Mouse (Mus musculus) bone marrow macrophage, adult 2 months (primary cell): ENCODE measurements around the gene 4933407L21Rik. TPM values are rescaled to one million over a fixed set of nuclear protein-coding genes. Genes with fewer than 3 reads are reported as not detected.

ENCODE experiments used
- H3K27ac ChIP-seq: 2 replicates; pipeline ENCODE4 v1.5.1; 2012; ENCODE audit warnings: low read depth, low read length; ENCODE audit not compliant: insufficient read depth
- H3K4me1 ChIP-seq: 2 replicates; pipeline ENCODE4 v1.6.1; 2012; ENCODE audit warnings: low read length; ENCODE audit not compliant: control insufficient read depth, insufficient read depth
- H3K4me3 ChIP-seq: 2 replicates; pipeline ENCODE4 v1.5.1; 2012; ENCODE audit warnings: mild to moderate bottlenecking, low read length, moderate library complexity; ENCODE audit not compliant: insufficient read depth
- CTCF ChIP-seq: IDR thresholded peaks from 2 replicates; pipeline ENCODE4 v1.5.1; 2012; ENCODE audit warnings: low read depth, mild to moderate bottlenecking, low read length, moderate library complexity
- POLR2A ChIP-seq: IDR thresholded peaks from 2 replicates; pipeline ENCODE4 v1.6.1; 2012; ENCODE audit warnings: mild to moderate bottlenecking, low read depth, low read length, borderline replicate concordance
- polyA plus RNA-seq: library from polyadenylated mRNA; stranded (reverse); fragments of >200 nt; gene quantifications from 2 replicates; pipeline ENCODE4 v1.2.4, GENCODE M21; 2012; ENCODE audit not compliant: missing spikeins, insufficient read depth, insufficient read length

Gene 4933407L21Rik
- polyA plus RNA-seq, 1 experiment, result not detected

- Histone ChIP-seq H3K4me1 (no peaks in the 10 kb centered on the region), H3K4me3 (no peak overlapping the region), H3K27ac (no peak overlapping the region)
- TF ChIP-seq POLR2A (no peak), CTCF (no peak)
Measured at GRCm38 (mm10) chr1:85933226-85933625, 4.9 kb downstream of the 4933407L21Rik start.

- TF ChIP-seq CTCF, result no peak
- TF ChIP-seq POLR2A, result no peak
- H3K4me1 ChIP-seq, result no peaks in the 10 kb centered on the region
- H3K27ac ChIP-seq, result no peak overlapping the region
- no peak overlapping the region for H3K4me3 ChIP-seq
Measured at GRCm38 (mm10) chr1:85933631-85934465, 5.6 kb downstream of the 4933407L21Rik start.

GRCm38 (mm10) chr1:85934560-85934959 lies 6.3 kb downstream of the 4933407L21Rik start:
- no peak for TF ChIP-seq CTCF
- Histone ChIP-seq H3K27ac (no peak overlapping the region), H3K4me1 (no peaks in the 10 kb centered on the region), H3K4me3 (no peak overlapping the region)

GRCm38 (mm10) chr1:85935148-85935852 lies 7.0 kb downstream of the 4933407L21Rik start:
- H3K4me3 ChIP-seq, result no peak overlapping the region
- no peak overlapping the region for H3K27ac ChIP-seq
- H3K4me1 ChIP-seq, result no peaks in the 10 kb centered on the region
- TF ChIP-seq CTCF (peak; percentile 85), POLR2A (no peak)

- no peak overlapping the region for H3K27ac ChIP-seq
- TF ChIP-seq POLR2A, result no peak
- no peak for TF ChIP-seq CTCF
- H3K4me3 ChIP-seq, result no peak overlapping the region
- no peaks in the 10 kb centered on the region for H3K4me1 ChIP-seq
Measured at GRCm38 (mm10) chr1:85936265-85936664, 8.0 kb downstream of the 4933407L21Rik start.

- H3K4me3 ChIP-seq, result no peak overlapping the region
- no peak overlapping the region for H3K27ac ChIP-seq
- no peaks in the 10 kb centered on the region for H3K4me1 ChIP-seq
- TF ChIP-seq CTCF, result no peak
- TF ChIP-seq POLR2A, result no peak
Measured at GRCm38 (mm10) chr1:85937323-85937722, 9.0 kb downstream of the 4933407L21Rik start.

GRCm38 (mm10) chr1:85942318-85942717 lies 14.0 kb downstream of the 4933407L21Rik start:
- peaks cover under 1% of the 10 kb centered on the region; the same call in 1 of the 2 replicates for H3K4me1 ChIP-seq
- TF ChIP-seq CTCF (no peak), POLR2A (no peak)
- no peak overlapping the region for H3K4me3 ChIP-seq
- H3K27ac ChIP-seq, result no peak overlapping the region

- no peak overlapping the region for H3K27ac ChIP-seq
- no peak overlapping the region for H3K4me3 ChIP-seq
- TF ChIP-seq POLR2A, result no peak
- no peak for TF ChIP-seq CTCF
- H3K4me1 ChIP-seq, result peaks cover 4% of the 10 kb centered on the region; the same call in 1 of the 2 replicates
Measured at GRCm38 (mm10) chr1:85949085-85949684, 20.9 kb downstream of the 4933407L21Rik start.

- Histone ChIP-seq H3K4me3 (no peak overlapping the region), H3K4me1 (peaks cover 13% of the 10 kb centered on the region), H3K27ac (no peak overlapping the region)
- no peak for TF ChIP-seq CTCF
- TF ChIP-seq POLR2A, result no peak
Measured at GRCm38 (mm10) chr1:85955150-85955549, 26.9 kb downstream of the 4933407L21Rik start.

- no peak for TF ChIP-seq POLR2A
- Histone ChIP-seq H3K27ac (no peak overlapping the region), H3K4me3 (no peak overlapping the region), H3K4me1 (peaks cover 30% of the 10 kb centered on the region)
Measured at GRCm38 (mm10) chr1:85957290-85957689, 29.0 kb downstream of the 4933407L21Rik start.
